Mouse (Mus musculus): ENCODE results near the gene Ankrd39.

The Ankrd39 gene

GRCm38 (mm10) chr1:36572140-36572700 lies 25.0 kb upstream of the Ankrd39 start:
- DNase-seq, result no peak

GRCm38 (mm10) chr1:36571627-36572026 lies 24.4 kb upstream of the Ankrd39 start:
- no peak for DNase-seq

- DNase-seq, result no peak
Measured at GRCm38 (mm10) chr1:36570320-36570719, 23.1 kb upstream of the Ankrd39 start.

- no peak for DNase-seq
Measured at GRCm38 (mm10) chr1:36569694-36570276, 22.5 kb upstream of the Ankrd39 start.

- DNase-seq, result no peak
Measured at GRCm38 (mm10) chr1:36568776-36569175, 21.5 kb upstream of the Ankrd39 start.

- no peak for DNase-seq
Measured at GRCm38 (mm10) chr1:36567818-36568603, 20.8 kb upstream of the Ankrd39 start.

GRCm38 (mm10) chr1:36566425-36566824 lies 19.2 kb upstream of the Ankrd39 start:
- no peak for DNase-seq

GRCm38 (mm10) chr1:36564101-36564500 lies 16.9 kb upstream of the Ankrd39 start:
- DNase-seq, result no peak

GRCm38 (mm10) chr1:36563632-36564031 lies 16.4 kb upstream of the Ankrd39 start:
- DNase-seq, result no peak

GRCm38 (mm10) chr1:36563197-36563596 lies 16.0 kb upstream of the Ankrd39 start:
- DNase-seq, result no peak

- no peak for DNase-seq
Measured at GRCm38 (mm10) chr1:36562388-36562787, 15.1 kb upstream of the Ankrd39 start.

- DNase-seq, result no peak
Measured at GRCm38 (mm10) chr1:36560903-36561302, 13.7 kb upstream of the Ankrd39 start.

GRCm38 (mm10) chr1:36559888-36560287 lies 12.6 kb upstream of the Ankrd39 start:
- DNase-seq, result no peak

GRCm38 (mm10) chr1:36559256-36559655 lies 12.0 kb upstream of the Ankrd39 start:
- DNase-seq, result no peak

GRCm38 (mm10) chr1:36558031-36558993 lies 11.1 kb upstream of the Ankrd39 start, which contains the start of gene Sema4c:
Gene Sema4c (minus strand): TSS chr1:36558349.
- peak; percentile 71 to 78 for DNase-seq

- peak; percentile 62 to 77 for DNase-seq
Measured at GRCm38 (mm10) chr1:36557457-36558011, 10.3 kb upstream of the Ankrd39 start.

- peak; percentile 94 to 97 for DNase-seq
Measured at GRCm38 (mm10) chr1:36556553-36557456, 9.6 kb upstream of the Ankrd39 start.

- DNase-seq, result peak; percentile 58 to 61
Measured at GRCm38 (mm10) chr1:36555798-36556395, 8.7 kb upstream of the Ankrd39 start.

- DNase-seq, result no peak
Measured at GRCm38 (mm10) chr1:36554633-36555399, 7.6 kb upstream of the Ankrd39 start.

GRCm38 (mm10) chr1:36552506-36552905 lies 5.3 kb upstream of the Ankrd39 start:
- DNase-seq, result peak; percentile 78 to 81

All from cerebellum, adult 18-20 months (tissue).